Mouse (Mus musculus): ENCODE data around the gene Cntn4. TPM values are rescaled to one million over a fixed set of nuclear protein-coding genes. Genes with fewer than 3 reads are reported as not detected.

Gene Cntn4
- 0.21 TPM for polyA plus RNA-seq (2017; shearing (Covaris generic))

DNA sequence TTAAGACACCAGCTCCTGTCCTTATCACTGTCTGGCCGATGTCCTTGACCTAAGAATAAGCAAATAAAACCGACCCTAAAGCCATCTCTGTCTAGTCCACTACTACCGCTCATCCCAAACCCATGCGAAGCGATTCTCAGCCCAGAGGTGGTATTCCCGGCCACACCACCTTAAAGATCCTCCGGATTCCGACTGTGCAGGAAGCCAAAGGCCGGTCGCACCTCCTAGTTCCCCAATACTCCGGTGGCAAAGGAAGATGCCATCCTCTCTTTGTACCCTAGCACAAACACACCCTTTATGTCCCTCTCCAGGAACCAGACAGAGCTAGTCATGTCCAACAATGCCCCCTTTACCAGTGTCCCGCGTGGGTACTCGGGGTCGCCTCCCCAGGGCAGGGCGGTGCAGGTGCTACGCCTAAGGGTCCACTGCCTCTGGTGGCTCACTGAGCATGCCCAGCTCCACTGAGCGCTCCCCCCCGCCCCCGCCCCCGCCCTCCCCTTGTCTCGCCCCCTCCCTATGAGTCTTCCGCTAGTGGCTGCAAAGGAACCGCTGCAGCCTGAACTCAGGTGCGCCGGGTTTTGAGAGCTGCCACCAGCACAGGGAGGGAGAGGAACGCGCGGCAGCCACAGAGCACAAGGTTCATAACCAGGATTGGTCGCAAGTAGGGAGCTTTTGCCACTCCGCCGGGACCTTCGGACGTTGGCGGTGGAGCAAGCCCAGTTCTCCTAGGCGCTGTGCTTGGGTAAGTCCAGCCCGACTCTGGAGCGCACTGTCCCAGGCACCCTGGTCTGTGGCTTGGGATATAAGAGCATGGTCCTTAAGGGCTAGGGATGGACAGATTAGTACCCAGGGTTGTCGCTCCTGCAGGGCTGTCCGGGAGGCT is at the start of gene Cntn4:
TSS of gene Cntn4 (plus strand) at position 512 of the 883 bp plus-strand sequence.

